Mouse (Mus musculus): ENCODE measurements around the gene Ccr10.
"Not testable (repeated sequence)": the region's sequence is repeated elsewhere in the genome, so short reads cannot be mapped to it uniquely, and the experiment has no call there.

Ccr10 gene

DNA sequence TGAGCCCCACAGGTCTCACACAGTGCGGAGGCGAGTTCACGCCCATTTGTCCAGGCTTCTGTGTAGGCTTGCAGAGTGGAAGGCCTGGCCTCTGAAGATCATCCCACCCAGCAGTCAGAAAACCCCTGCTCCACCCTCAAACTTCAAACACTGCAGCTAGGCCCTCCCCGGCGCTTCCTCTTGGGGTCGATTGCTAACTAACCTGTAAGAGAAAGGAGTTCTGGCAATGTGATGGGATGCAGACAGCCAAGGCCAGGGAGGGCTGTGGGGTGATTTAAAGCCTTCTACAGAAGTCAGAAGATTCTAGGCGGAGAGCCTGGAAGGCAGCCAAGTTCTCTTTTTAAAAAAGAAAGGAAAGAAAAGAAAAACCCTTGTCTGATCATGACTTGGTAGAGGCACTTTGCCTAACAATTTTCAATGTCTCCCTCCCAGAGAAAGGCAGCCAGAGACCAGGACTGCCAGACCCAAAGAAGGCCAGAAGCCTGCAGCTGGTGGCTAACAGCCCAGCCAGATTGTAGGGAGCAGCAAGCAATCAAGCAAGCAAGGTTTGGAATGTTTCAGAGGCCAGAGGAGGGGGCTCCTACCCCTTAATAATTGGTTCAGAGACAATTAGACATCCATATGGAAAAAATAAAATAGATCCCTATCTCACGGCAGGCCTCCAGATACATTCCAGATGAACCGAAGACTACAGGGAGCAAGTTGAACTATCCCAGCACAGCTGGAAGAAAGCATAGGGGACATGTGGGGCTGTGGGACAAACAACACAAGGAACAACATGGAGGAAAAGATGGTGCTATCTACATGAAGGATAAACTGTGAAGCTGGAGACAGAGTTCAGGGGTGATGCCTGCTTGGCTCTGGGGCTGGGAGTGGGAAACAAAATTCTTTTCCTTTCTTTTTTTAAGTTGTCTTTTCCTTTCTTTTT is 25.8 kb downstream of the Ccr10 start:
- DNase-seq: no peak

GRCm38 (mm10) chr11:101148751-101149150 is 26.5 kb downstream of the Ccr10 start:
- DNase-seq: no peak

DNA sequence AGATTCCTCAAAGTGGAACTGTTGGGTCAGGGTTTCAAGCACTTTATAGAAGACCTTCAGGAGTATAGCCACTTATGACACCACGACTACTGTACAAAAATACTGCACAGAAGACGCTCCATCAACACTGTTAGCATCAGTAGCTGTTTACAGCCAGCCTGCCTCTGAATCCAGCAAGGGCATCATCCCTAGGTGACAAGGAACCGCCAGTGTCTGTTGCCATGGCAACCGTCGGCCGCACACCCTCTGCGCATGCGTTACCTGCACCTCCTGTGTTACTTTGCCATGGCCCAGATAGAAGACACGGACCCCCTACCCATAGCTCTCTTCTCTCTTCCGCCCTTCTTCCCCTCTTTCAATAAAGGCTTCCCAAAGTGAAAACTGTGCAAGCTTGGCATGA is 28.9 kb downstream of the Ccr10 start:
- DNase-seq: no peak

DNA sequence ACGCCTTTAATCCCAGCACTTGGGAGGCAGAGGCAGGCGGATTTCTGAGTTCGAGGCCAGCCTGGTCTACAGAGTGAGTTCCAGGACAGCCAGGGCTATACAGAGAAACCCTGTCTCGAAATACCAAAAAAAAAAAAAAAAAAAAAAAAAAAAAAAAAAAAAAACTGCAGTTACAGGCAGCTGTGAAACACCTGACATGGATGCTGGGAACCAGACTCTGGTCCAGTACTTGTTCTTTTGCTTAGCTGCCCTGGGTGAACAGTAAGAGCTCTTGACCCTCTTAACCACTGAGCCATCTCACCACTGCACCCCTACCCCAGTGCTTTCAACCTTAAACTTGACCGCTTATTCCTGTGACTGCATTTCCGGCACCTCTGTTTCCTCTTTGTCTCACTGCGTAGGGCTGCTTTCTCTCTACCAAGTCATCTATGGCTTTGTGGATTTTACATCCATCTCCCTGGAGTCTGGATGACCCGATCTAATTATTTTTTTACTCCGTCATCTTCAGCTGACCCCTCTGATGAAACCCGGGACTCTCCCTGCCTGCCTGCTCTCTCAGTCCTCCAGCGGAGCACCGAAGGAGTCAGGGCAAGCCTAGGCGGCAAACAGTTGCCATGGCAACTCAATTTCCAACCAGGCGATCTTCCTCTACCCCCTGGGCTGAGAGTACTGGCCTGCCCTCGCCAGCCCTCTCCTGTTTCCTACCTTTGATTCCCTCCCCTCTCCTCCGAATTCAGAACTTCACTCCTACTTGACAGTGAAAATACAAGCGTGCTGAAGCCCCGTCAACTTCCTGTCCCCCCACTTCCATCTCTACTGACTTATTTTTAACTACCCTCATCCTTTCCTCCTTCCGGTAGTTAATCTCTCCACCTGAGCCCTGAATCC is 31.7 kb downstream of the Ccr10 start:
- no peak for DNase-seq

GRCm38 (mm10) chr11:101142215-101142967 is 32.9 kb downstream of the Ccr10 start:
- DNase-seq: no peak

- DNase-seq: no peak
Measured at GRCm38 (mm10) chr11:101141088-101141487, 34.2 kb downstream of the Ccr10 start.

GRCm38 (mm10) chr11:101140164-101140819 is 35.0 kb downstream of the Ccr10 start:
- DNase-seq: peak; percentile 49

GRCm38 (mm10) chr11:101138536-101139181 is 36.6 kb downstream of the Ccr10 start:
- no peak for DNase-seq

DNA sequence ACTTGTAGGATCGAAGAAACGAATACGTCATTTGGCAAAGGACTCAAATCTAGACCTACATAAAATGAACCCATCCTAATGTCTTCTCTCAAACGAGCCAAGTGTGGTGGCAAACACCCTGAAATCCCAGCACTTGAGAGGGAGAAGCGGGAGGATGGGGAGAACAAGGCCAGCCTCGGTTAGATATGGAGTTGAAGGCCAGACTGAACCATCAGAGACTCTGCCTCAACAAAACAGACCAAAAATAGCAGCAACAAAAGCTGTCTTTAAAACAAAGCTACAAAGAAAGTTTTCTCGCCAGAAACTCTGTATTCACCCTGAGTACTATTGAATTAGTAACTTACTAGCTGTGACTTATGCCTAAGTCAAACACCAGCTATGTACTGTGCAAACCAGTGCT is 38.2 kb downstream of the Ccr10 start:
- DNase-seq: no peak

GRCm38 (mm10) chr11:101134217-101134865 is 40.9 kb downstream of the Ccr10 start:
- no peak for DNase-seq

DNA sequence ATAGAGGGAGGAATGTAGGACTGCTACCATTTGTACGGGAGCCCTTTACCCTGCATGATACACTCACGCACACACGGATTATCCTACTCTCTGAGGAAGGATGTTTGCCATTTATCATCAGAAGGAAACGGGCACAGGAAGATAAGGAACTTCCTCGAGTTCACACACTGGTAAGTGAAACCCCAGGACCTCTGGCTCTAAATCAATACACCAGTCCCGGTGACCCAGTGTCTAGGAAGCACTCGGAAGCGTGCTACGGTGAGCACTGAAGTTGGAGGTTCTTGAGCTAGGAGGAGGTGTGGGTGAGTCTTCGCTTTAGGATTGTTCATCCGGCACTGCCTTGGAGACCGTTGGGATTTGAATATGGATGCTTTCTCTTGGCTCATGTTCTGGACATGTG is 42.2 kb downstream of the Ccr10 start:
- no peak for DNase-seq

GRCm38 (mm10) chr11:101131701-101132100 is 43.5 kb downstream of the Ccr10 start:
- no peak for DNase-seq

- DNase-seq: no peak
Measured at GRCm38 (mm10) chr11:101131187-101131586, 44.1 kb downstream of the Ccr10 start.

GRCm38 (mm10) chr11:101130056-101130756 is 45.0 kb downstream of the Ccr10 start:
- DNase-seq: no peak

DNA sequence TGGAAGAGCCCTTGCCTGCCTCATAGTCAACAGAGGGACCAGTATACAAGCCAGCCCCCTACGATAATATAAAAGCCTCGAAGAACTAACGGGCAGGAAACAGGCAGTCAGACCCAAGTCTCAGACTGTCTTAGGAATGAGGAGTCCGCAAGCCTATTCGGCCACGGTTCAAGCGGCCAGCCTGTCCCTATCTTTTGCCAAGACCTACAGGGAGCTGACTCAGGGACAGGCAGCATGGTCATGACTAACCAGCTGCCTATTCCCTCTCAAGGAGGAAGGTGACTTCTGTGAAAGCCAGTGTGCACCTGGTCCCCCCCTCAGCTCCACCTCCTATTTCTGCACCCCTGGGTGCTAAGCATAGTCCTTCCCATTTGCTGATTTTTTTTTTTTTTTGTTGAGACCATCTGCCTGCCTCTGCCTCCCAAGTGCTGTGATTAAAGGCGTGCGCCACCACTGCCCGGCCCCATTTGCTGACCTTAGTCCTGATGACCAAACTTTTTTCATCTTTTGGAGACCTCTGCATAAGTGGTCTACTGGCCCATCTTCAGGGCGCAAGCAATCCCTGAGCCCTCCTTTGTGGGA is 46.2 kb downstream of the Ccr10 start:
- no peak for DNase-seq

DNA sequence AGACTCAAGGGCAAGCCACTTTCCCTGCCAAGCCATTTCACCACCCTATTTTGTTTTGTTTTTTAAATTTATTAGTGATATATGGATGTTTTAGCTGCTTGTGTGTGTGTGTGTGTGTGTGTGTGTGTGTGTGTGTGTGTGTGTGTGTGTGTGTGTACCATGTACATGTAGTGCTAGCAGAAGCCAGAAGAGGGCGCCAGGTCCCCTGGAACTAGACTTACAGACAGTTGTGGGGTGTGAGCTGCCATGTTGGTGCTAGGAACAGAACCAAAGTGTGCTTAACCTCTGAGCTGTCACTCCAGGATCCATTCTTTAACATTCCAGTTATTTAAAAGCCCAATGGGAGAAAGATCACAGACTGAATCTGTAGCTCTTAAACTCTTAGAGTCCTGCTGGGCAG is 48.2 kb downstream of the Ccr10 start:
- no peak for DNase-seq

- not testable (repeated sequence) for DNase-seq
Measured at GRCm38 (mm10) chr11:101125008-101125407, 50.2 kb downstream of the Ccr10 start.

GRCm38 (mm10) chr11:101124494-101124893 is 50.7 kb downstream of the Ccr10 start:
- not testable (repeated sequence) for DNase-seq
